Mouse (Mus musculus) neural tube, embryonic 11.5 days (tissue): ENCODE measurements around the gene Mtg2. TPM values are rescaled to one million over a fixed set of nuclear protein-coding genes. Genes with fewer than 3 reads are reported as not detected.
A peak's percentile ranks its signal among the peaks of the same experiment; 100 is the strongest.

Experiments
- ATAC-seq: fragments of 200-750 bp; cut with Nextera tagmentation; 2 replicates; pipeline ENCODE4 v1.8.0; 2017; ENCODE audit warnings: moderate number of reproducible peaks, mild to moderate bottlenecking, moderate TSS enrichment, moderate library complexity; ENCODE audit not compliant: insufficient read depth, low FRiP score, low TSS enrichment
- DNase-seq: peaks from one replicate; pipeline ENCODE4 v3.0.0-alpha.2; 2015; ENCODE audit warnings: low spot score
- H3K27ac ChIP-seq: fragments of 300-500 bp; sonication (generic); 2 replicates; pipeline ENCODE4 v1.5.1; 2014; ENCODE audit warnings: low read depth, mild to moderate bottlenecking, low read length
- H3K27me3 ChIP-seq: fragments of 300-500 bp; sonication (generic); 2 replicates; pipeline ENCODE4 v1.6.1; 2014; ENCODE audit warnings: mild to moderate bottlenecking, low read length, mixed read lengths; ENCODE audit not compliant: control insufficient read depth, insufficient read depth
- H3K36me3 ChIP-seq: fragments of 300-500 bp; sonication (generic); 2 replicates; pipeline ENCODE4 v1.6.1; 2014; ENCODE audit warnings: mild to moderate bottlenecking, low read length, moderate library complexity, mixed read lengths; ENCODE audit not compliant: control insufficient read depth, insufficient read depth
- H3K4me1 ChIP-seq: fragments of 300-500 bp; sonication (generic); 2 replicates; pipeline ENCODE4 v1.6.1; 2014; ENCODE audit warnings: low read length, mixed read lengths; ENCODE audit not compliant: control insufficient read depth, insufficient read depth
- H3K4me2 ChIP-seq: fragments of 300-500 bp; sonication (generic); 2 replicates; pipeline ENCODE4 v1.6.1; 2014; ENCODE audit warnings: low read depth, mild to moderate bottlenecking, moderate library complexity
- H3K4me3 ChIP-seq: fragments of 300-500 bp; sonication (generic); 2 replicates; pipeline ENCODE4 v1.5.1; 2014; ENCODE audit warnings: low read depth, low read length
- H3K9ac ChIP-seq: fragments of 300-500 bp; sonication (generic); 2 replicates; pipeline ENCODE4 v1.6.1; 2014; ENCODE audit warnings: mild to moderate bottlenecking, low read length
- H3K9me3 ChIP-seq: fragments of 300-500 bp; sonication (generic); 2 replicates; pipeline ENCODE4 v1.6.1; 2016; ENCODE audit warnings: low read length; ENCODE audit not compliant: control insufficient read depth
- WGBS: fragments of 180-500 bp; shearing (Covaris S2); extraction: QIAGEN DNeasy Blood & Tissue Kit; methylation state at CpG from one replicate; pipeline ENCODE4 v1.1.7; 2014; 5-methylcytosine and 5-hydroxymethylcytosine counted together
- polyA plus RNA-seq: library from polyadenylated mRNA; unstranded; fragments of >200 nt; fragmentation: Nextera tagmentation; extraction: Ambion mirVana; gene quantifications from 2 replicates; pipeline ENCODE4 v1.2.1, GENCODE M21; 2014

Mtg2 gene
- polyA plus RNA-seq, 1 experiment from 2014 or later = 26.5 TPM

GRCm38 (mm10) chr2:180119439-180120291, 49.3 kb downstream of the Mtg2 start:
- Histone ChIP-seq H3K4me2 (peak overlapping the region; percentile 94), H3K27me3 (no peaks in the 10 kb centered on the region), H3K27ac (peak overlapping the region; percentile 39; the same call in 1 of the 2 replicates), H3K9me3 (no peaks in the 10 kb centered on the region), H3K4me1 (peaks cover 25% of the 10 kb centered on the region), H3K36me3 (no peaks in the 10 kb centered on the region), H3K4me3 (peak overlapping the region; percentile 88), H3K9ac (peak overlapping the region; percentile 83)
- ATAC-seq = peak; percentile 8; the same call in 1 of the 2 replicates
- DNase-seq = peak; percentile 56
- WGBS = under 1% methylated on average over 44 of the region's 68 CpGs

- no peak for DNase-seq
- H3K27ac ChIP-seq = no peak overlapping the region
- H3K4me2 ChIP-seq = peak overlapping the region; percentile 94
- WGBS = 75% methylated on average over 5 of the region's 5 CpGs
- H3K4me1 ChIP-seq = peaks cover 25% of the 10 kb centered on the region
- H3K27me3 ChIP-seq = no peaks in the 10 kb centered on the region
- H3K9ac ChIP-seq = peak overlapping the region; percentile 83
- H3K36me3 ChIP-seq = no peaks in the 10 kb centered on the region
- ATAC-seq = no peak
- no peaks in the 10 kb centered on the region for H3K9me3 ChIP-seq
- peak overlapping the region; percentile 88 for H3K4me3 ChIP-seq
Measured at GRCm38 (mm10) chr2:180120292-180120761, 49.9 kb downstream of the Mtg2 start.

- no peak for DNase-seq
- no peaks in the 10 kb centered on the region for H3K27me3 ChIP-seq
- no peak overlapping the region for H3K4me2 ChIP-seq
- WGBS = 86% methylated on average over 2 of the region's 2 CpGs
- no peak overlapping the region for H3K4me3 ChIP-seq
- H3K36me3 ChIP-seq = no peaks in the 10 kb centered on the region
- peaks cover 22% of the 10 kb centered on the region for H3K4me1 ChIP-seq
- H3K27ac ChIP-seq = no peak overlapping the region
- ATAC-seq = no peak
- H3K9me3 ChIP-seq = no peaks in the 10 kb centered on the region
- H3K9ac ChIP-seq = no peak overlapping the region
Measured at GRCm38 (mm10) chr2:180124192-180124591, 53.8 kb downstream of the Mtg2 start.

DNA sequence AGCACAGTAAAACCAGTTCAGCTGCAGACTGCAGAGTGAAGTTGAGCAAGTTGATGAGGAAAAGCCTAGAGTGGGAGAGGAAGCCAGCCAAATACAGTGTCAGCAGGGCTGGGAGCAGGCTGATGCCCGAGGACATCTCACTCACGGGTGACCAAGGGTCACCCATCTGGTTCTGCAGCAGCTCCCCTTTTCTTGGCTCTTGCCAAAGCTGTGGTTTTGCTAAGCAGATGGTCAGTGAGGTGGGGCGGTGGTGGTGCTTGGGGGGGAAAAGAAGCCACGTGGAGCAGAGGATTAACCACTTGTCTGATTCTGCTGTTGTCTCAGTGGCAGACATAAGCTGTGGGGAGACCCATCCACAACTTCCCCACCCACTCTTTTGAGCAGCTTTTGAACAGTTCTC, 55.8 kb downstream of the Mtg2 start:
- WGBS = 14% methylated on average over 4 of the region's 4 CpGs
- H3K4me2 ChIP-seq = no peak overlapping the region
- 0 out of 2 replicates have a peak overlapping the region, but pooled peaks have one; percentile 20 for H3K27ac ChIP-seq

DNA sequence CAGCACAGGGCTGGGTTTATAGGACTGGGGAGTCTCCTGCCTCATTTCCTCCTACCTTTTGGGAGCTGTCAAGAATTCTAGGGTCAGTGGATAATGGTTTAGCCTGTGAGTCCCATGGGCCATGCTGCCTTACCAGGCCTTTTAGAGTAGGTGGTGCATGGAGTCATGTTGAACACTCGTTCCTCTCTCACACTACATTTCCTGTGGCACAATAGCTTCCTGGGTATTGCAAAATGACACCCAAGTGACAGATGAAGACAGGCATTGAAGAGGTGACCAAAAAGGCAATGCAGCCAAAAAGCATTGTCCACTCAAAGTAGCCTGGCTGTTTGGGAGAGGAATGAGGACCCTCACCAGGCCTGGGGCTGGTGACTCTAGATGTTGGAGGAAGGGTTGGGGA, 57.3 kb downstream of the Mtg2 start:
- ATAC-seq (no peak), DNase-seq (no peak)
- 56% methylated on average over 1 of the region's 1 CpGs for WGBS
- no peaks in the 10 kb centered on the region for H3K27me3 ChIP-seq
- no peaks in the 10 kb centered on the region for H3K9me3 ChIP-seq
- no peak overlapping the region for H3K4me3 ChIP-seq
- H3K4me1 ChIP-seq = peaks cover 15% of the 10 kb centered on the region; the same call in 1 of the 2 replicates
- no peaks in the 10 kb centered on the region for H3K36me3 ChIP-seq
- no peak overlapping the region for H3K9ac ChIP-seq
- no peak overlapping the region for H3K4me2 ChIP-seq
- no peak overlapping the region for H3K27ac ChIP-seq

More for the DNA sequence above, 55.8 kb downstream of the Mtg2 start:
- H3K9me3 ChIP-seq = no peaks in the 10 kb centered on the region
- no peak for ATAC-seq
- H3K27me3 ChIP-seq = no peaks in the 10 kb centered on the region
- DNase-seq = no peak
- H3K36me3 ChIP-seq = no peaks in the 10 kb centered on the region
- peaks cover 15% of the 10 kb centered on the region; the same call in 1 of the 2 replicates for H3K4me1 ChIP-seq
- H3K4me3 ChIP-seq = no peak overlapping the region
- no peak overlapping the region for H3K9ac ChIP-seq

DNA sequence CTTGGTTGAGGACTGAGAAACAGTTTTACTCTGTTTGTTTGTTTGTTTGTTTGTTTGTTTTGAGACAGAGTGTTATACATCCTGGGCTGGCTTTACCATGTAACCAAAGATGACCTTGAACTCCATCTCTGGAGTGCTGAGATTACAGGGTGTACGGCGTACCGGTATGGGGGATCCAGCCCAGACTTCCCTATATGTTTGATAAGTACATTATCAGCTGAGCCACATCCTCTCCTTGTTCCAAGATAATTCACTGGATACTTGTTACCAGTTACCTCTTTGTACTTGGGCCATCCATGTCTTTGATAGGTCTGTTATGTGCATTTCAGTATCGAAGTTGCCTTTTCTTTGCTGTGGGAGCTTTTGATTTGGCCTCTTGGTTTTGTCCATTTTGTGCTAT, 62.8 kb downstream of the Mtg2 start:
- no peak overlapping the region for H3K4me2 ChIP-seq
- no peaks in the 10 kb centered on the region for H3K9me3 ChIP-seq
- WGBS = 97% methylated on average over 4 of the region's 4 CpGs
- H3K4me3 ChIP-seq = no peak overlapping the region
- no peak for DNase-seq
- H3K4me1 ChIP-seq = no peaks in the 10 kb centered on the region
- no peaks in the 10 kb centered on the region for H3K27me3 ChIP-seq
- H3K9ac ChIP-seq = no peak overlapping the region
- H3K27ac ChIP-seq = no peak overlapping the region
- no peak for ATAC-seq
- no peaks in the 10 kb centered on the region for H3K36me3 ChIP-seq

DNA sequence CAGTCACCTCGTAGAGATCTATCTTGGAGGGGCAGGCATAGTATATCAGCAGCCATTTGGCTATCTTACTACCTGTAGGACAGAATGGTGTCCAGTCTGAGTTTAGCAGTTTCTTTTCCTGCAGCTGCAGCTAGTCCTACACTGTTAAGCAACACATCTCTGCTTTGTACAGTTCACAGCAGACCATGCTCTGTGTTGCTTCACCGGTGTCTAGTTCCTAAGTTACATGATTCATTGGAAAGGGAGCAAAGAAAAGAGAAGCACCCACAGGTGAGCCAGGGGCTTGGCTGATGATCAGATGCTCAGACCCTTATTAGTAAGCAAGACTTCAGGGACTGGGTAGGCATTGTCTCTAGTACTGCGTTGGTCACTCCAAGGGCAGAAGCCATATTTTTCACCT, 63.5 kb downstream of the Mtg2 start:
- H3K36me3 ChIP-seq = no peaks in the 10 kb centered on the region
- 86% methylated on average over 3 of the region's 3 CpGs for WGBS
- no peak for DNase-seq
- no peak for ATAC-seq
- H3K9ac ChIP-seq = no peak overlapping the region
- H3K4me2 ChIP-seq = no peak overlapping the region
- no peak overlapping the region for H3K4me3 ChIP-seq
- H3K4me1 ChIP-seq = no peaks in the 10 kb centered on the region
- no peaks in the 10 kb centered on the region for H3K9me3 ChIP-seq
- no peaks in the 10 kb centered on the region for H3K27me3 ChIP-seq
- H3K27ac ChIP-seq = no peak overlapping the region

GRCm38 (mm10) chr2:180135414-180135813, 65.0 kb downstream of the Mtg2 start:
- 86% methylated on average over 5 of the region's 5 CpGs for WGBS
- H3K4me2 ChIP-seq = no peak overlapping the region
- no peak for DNase-seq
- no peaks in the 10 kb centered on the region for H3K4me1 ChIP-seq
- no peak overlapping the region for H3K4me3 ChIP-seq
- H3K36me3 ChIP-seq = no peaks in the 10 kb centered on the region
- ATAC-seq = no peak
- H3K9ac ChIP-seq = no peak overlapping the region
- H3K9me3 ChIP-seq = no peaks in the 10 kb centered on the region
- no peak overlapping the region for H3K27ac ChIP-seq
- no peaks in the 10 kb centered on the region for H3K27me3 ChIP-seq
